Mouse (Mus musculus): ENCODE data around the gene Tbc1d10c.

Tbc1d10c gene

GRCm38 (mm10) chr19:4155223-4156072 lies 35.6 kb downstream of the Tbc1d10c start:
- DNase-seq = no peak

- DNase-seq = no peak
Observed at GRCm38 (mm10) chr19:4154437-4155222, 36.5 kb downstream of the Tbc1d10c start.

- DNase-seq = no peak
Observed at GRCm38 (mm10) chr19:4153232-4153654, 37.8 kb downstream of the Tbc1d10c start, which contains the start of gene Ptprcap. Ptprcap (plus strand) TSS chr19:4153604.

- no peak for DNase-seq
Observed at GRCm38 (mm10) chr19:4152445-4153231, 38.4 kb downstream of the Tbc1d10c start.

GRCm38 (mm10) chr19:4151898-4152297 lies 39.2 kb downstream of the Tbc1d10c start:
- DNase-seq = no peak

GRCm38 (mm10) chr19:4151488-4151860 lies 39.6 kb downstream of the Tbc1d10c start:
- no peak for DNase-seq

- no peak for DNase-seq
Observed at GRCm38 (mm10) chr19:4150567-4151487, 40.3 kb downstream of the Tbc1d10c start.

GRCm38 (mm10) chr19:4149764-4150461 lies 41.2 kb downstream of the Tbc1d10c start:
- DNase-seq = no peak

GRCm38 (mm10) chr19:4149283-4149682 lies 41.8 kb downstream of the Tbc1d10c start:
- no peak for DNase-seq

GRCm38 (mm10) chr19:4148819-4149218 lies 42.3 kb downstream of the Tbc1d10c start:
- DNase-seq = peak; percentile 32

GRCm38 (mm10) chr19:4148491-4148806 lies 42.6 kb downstream of the Tbc1d10c start, which contains the start of gene Coro1b:
Coro1b (plus strand) TSS chr19:4148619.
- DNase-seq = peak; percentile 98

GRCm38 (mm10) chr19:4147782-4148490 lies 43.1 kb downstream of the Tbc1d10c start:
- DNase-seq = no peak

- peak; percentile 33 for DNase-seq
Observed at GRCm38 (mm10) chr19:4147022-4147405, 44.1 kb downstream of the Tbc1d10c start.

- DNase-seq = no peak
Observed at GRCm38 (mm10) chr19:4146366-4147021, 44.6 kb downstream of the Tbc1d10c start.

GRCm38 (mm10) chr19:4145936-4146335 lies 45.1 kb downstream of the Tbc1d10c start:
- DNase-seq = peak; percentile 11

- DNase-seq = peak; percentile 49
Observed at GRCm38 (mm10) chr19:4144550-4145498, 46.3 kb downstream of the Tbc1d10c start.

GRCm38 (mm10) chr19:4143759-4144268 lies 47.3 kb downstream of the Tbc1d10c start, which contains the start of gene Cabp4:
Cabp4 (minus strand) TSS chr19:4144033.
- DNase-seq = no peak

- peak; percentile 51 for DNase-seq
Observed at GRCm38 (mm10) chr19:4142416-4143173, 48.5 kb downstream of the Tbc1d10c start.

Data from kidney, adult 9 months (tissue).